Mouse (Mus musculus) limb, embryonic 12.5 days (tissue): Measurements from ENCODE around the gene Kcnmb2. TPM values are rescaled to one million over a fixed set of nuclear protein-coding genes. Genes with fewer than 3 reads are reported as not detected.

Source experiments
- ATAC-seq: fragments of 200-750 bp; cut with Nextera tagmentation; 2 replicates; pipeline ENCODE4 v1.8.0; 2017; ENCODE audit warnings: low read depth, moderate TSS enrichment; ENCODE audit not compliant: insufficient number of reproducible peaks, insufficient read depth, low FRiP score, low TSS enrichment
- H3K27ac ChIP-seq: fragments of 300-500 bp; sonication (generic); 2 replicates; pipeline ENCODE4 v1.5.1; 2016; ENCODE audit warnings: mild to moderate bottlenecking, moderate library complexity
- H3K27me3 ChIP-seq: fragments of 300-500 bp; sonication (generic); 2 replicates; pipeline ENCODE4 v1.6.1; 2016; ENCODE audit warnings: mild to moderate bottlenecking, moderate library complexity
- H3K36me3 ChIP-seq: fragments of 300-500 bp; sonication (generic); 2 replicates; pipeline ENCODE4 v1.6.1; 2016; ENCODE audit warnings: mild to moderate bottlenecking, moderate library complexity
- H3K4me1 ChIP-seq: fragments of 300-500 bp; sonication (generic); replicated peaks from 2 replicates; pipeline ENCODE4 v1.6.1; 2016
- H3K4me2 ChIP-seq: fragments of 300-500 bp; sonication (generic); 2 replicates; pipeline ENCODE4 v1.6.1; 2016; ENCODE audit warnings: mild to moderate bottlenecking, moderate library complexity
- H3K4me3 ChIP-seq: fragments of 300-500 bp; sonication (generic); replicated peaks from 2 replicates; pipeline ENCODE4 v1.5.1; 2016; ENCODE audit warnings: mild to moderate bottlenecking
- H3K9ac ChIP-seq: fragments of 300-500 bp; sonication (generic); replicated peaks from 2 replicates; pipeline ENCODE4 v1.6.1; 2016; ENCODE audit warnings: mild to moderate bottlenecking, moderate library complexity
- H3K9me3 ChIP-seq: fragments of 300-500 bp; sonication (generic); 2 replicates; pipeline ENCODE4 v1.6.1; 2016; ENCODE audit warnings: mild to moderate bottlenecking, moderate library complexity
- WGBS: fragments of 180-500 bp; shearing (Covaris S2); methylation state at CpG from one replicate; pipeline ENCODE4 v1.1.7; 2016; 5-methylcytosine and 5-hydroxymethylcytosine counted together
- polyA plus RNA-seq: library from polyadenylated mRNA; unstranded; fragments of >200 nt; fragmentation: Nextera tagmentation; extraction: Ambion mirVana; gene quantifications from 2 replicates; pipeline ENCODE4 v1.2.1, GENCODE M21; 2016

Kcnmb2 gene
- polyA plus RNA-seq, 1 experiment from 2014 or later, result 0.76 TPM

DNA sequence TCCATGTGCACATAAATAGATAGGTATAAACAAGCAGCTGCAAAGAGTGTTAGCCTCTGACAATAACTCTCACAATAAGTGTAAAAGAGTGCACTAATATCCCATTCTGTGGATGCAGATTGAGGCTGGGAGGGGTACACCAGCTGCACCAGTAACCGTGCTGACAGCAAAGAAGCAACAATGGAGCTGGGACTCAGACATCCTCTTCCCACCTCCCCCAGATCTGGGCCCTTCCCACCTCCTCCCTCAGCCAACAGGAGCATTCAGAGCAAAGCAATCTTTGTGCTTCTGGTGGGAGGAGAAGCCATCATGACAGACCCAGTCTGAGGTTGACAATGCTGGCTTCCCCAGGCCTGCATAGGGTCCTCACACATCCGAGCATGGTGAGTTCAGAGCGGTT is 242.3 kb downstream of the Kcnmb2 start:
- no peak for ATAC-seq
- Histone ChIP-seq H3K4me2 (no peak overlapping the region), H3K27ac (no peak overlapping the region), H3K36me3 (no peaks in the 10 kb centered on the region), H3K9me3 (no peaks in the 10 kb centered on the region), H3K9ac (no peak overlapping the region), H3K4me1 (no peaks in the 10 kb centered on the region), H3K4me3 (no peak overlapping the region), H3K27me3 (no peaks in the 10 kb centered on the region)
- WGBS, result 67% methylated on average over 3 of the region's 3 CpGs

DNA sequence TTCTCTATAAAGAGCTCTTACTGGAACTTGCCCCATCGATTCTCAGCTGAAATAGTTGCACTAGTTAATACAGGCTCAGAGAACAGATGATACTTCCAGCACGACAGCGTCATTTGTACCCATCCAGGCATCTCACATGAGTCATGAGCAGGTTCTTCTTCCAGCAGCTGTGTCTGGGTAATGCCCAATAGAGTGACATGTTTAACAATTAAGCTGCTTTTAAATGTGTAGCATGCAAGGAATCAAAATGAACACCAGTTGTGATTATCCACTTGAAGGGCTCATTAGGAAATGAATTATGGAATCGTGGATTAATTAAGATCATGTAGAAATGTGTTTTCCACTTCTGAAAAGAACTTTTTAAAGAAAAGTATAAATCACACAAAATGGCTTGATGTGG is 245.4 kb downstream of the Kcnmb2 start:
- 88% methylated on average over 4 of the region's 4 CpGs for WGBS

DNA sequence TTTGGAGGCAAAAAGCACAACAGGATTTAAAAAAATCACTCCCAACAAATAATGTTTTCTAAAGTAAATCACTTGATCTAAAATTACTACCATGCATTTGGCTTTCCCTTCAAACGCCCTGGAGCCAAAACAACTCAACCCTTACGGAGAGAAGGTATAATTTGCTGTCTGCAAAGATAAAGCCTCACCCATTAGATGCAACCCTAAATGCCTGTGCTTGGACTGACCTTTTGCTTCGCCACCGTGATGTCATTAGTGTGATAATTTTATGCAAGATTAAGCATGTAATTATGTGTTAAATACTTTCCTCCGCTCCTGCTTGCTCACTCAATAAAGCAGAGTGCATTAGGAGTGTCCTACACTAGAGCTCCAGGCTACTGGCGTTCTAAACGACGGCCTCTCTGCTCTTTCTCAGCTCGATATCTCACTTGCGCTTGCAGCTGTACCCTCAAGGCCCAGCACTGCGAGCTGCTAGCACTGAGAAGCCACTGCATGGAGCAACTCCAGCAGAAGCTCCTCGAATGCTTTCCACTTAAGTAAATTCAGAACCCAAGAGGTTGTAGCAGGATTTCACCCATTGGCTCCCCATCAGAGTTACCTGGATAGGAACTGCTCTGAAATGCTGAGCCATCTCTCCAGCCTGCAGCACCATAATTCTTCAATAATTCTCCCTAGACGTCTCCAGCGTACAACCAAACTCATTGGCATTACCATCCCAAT is 247.7 kb downstream of the Kcnmb2 start:
- Histone ChIP-seq H3K4me3 (no peak overlapping the region), H3K27me3 (no peaks in the 10 kb centered on the region), H3K9ac (no peak overlapping the region), H3K9me3 (no peaks in the 10 kb centered on the region), H3K4me1 (0 out of 2 replicates have a peak, but pooled peaks cover 4% of the 10 kb centered on the region), H3K36me3 (no peaks in the 10 kb centered on the region), H3K27ac (no peak overlapping the region), H3K4me2 (no peak overlapping the region)
- ATAC-seq, result no peak
- WGBS, result 65% methylated on average over 14 of the region's 14 CpGs

More for the DNA sequence above, 245.4 kb downstream of the Kcnmb2 start:
- Histone ChIP-seq H3K4me2 (no peak overlapping the region), H3K36me3 (no peaks in the 10 kb centered on the region), H3K4me3 (no peak overlapping the region), H3K4me1 (no peaks in the 10 kb centered on the region), H3K9ac (no peak overlapping the region), H3K27me3 (no peaks in the 10 kb centered on the region), H3K9me3 (no peaks in the 10 kb centered on the region), H3K27ac (no peak overlapping the region)
- no peak for ATAC-seq

DNA sequence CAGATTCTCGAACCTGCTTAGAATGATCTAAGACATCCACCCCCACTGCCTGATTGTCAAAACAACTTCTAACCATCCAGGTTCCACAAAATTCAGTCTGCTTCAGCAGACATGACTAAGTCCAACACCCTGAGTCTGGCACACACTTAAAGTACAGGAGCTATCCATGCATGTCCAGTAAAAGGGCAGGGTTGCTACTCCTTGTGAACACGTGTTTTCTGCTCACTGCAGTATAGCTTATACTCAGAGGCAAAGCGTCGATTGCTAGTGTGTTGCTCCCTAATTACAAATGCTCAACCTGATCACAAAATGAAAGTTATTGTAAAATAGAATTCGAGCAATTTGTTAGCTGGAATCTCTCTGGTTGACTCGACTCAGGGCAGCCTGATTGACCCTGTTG is 278.2 kb downstream of the Kcnmb2 start:
- Histone ChIP-seq H3K4me2 (no peak overlapping the region), H3K9ac (no peak overlapping the region)
- 64% methylated on average over 6 of the region's 6 CpGs for WGBS

GRCm38 (mm10) chr3:32185855-32186522 is 283.7 kb downstream of the Kcnmb2 start:
- 22% methylated on average over 2 of the region's 2 CpGs for WGBS
- Histone ChIP-seq H3K4me3 (no peak overlapping the region), H3K4me2 (no peak overlapping the region), H3K27me3 (no peaks in the 10 kb centered on the region), H3K9ac (no peak overlapping the region), H3K9me3 (no peaks in the 10 kb centered on the region), H3K36me3 (no peaks in the 10 kb centered on the region), H3K27ac (peak overlapping the region; percentile 9; the same call in 1 of the 2 replicates), H3K4me1 (0 out of 2 replicates have a peak, but pooled peaks cover 8% of the 10 kb centered on the region)
- peak; percentile 68; the same call in 1 of the 2 replicates for ATAC-seq

More for the DNA sequence above, 278.2 kb downstream of the Kcnmb2 start:
- H3K9me3 ChIP-seq, result no peaks in the 10 kb centered on the region
- no peak for ATAC-seq
- no peaks in the 10 kb centered on the region for H3K36me3 ChIP-seq
- no peaks in the 10 kb centered on the region for H3K27me3 ChIP-seq
- no peak overlapping the region for H3K27ac ChIP-seq
- no peak overlapping the region for H3K4me3 ChIP-seq
- no peaks in the 10 kb centered on the region for H3K4me1 ChIP-seq

DNA sequence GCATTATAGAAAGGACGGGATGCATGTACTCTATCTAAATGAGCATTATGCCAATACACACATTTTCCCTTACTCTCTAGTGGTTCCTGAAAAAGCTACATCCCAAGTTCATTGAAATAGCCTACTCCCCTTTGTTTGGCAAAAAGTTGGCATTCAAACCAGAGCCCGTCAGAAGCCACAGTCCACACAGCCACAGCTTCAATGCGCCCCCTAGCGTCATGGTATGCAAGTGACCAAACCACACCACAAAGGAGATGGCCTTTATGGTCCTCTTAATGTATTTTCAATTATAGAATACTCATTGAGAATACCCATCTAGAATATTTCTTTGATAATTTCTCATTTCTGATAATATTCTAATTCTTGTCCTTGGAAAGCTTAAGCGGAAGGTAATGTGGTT is 286.2 kb downstream of the Kcnmb2 start:
- Histone ChIP-seq H3K4me1 (0 out of 2 replicates have a peak, but pooled peaks cover 8% of the 10 kb centered on the region), H3K9me3 (no peaks in the 10 kb centered on the region), H3K36me3 (no peaks in the 10 kb centered on the region), H3K9ac (no peak overlapping the region), H3K4me3 (no peak overlapping the region), H3K4me2 (no peak overlapping the region), H3K27me3 (no peaks in the 10 kb centered on the region), H3K27ac (no peak overlapping the region)
- WGBS, result 39% methylated on average over 5 of the region's 5 CpGs
- ATAC-seq, result no peak

GRCm38 (mm10) chr3:32188955-32189354 is 286.6 kb downstream of the Kcnmb2 start:
- H3K4me3 ChIP-seq, result no peak overlapping the region
- H3K36me3 ChIP-seq, result no peaks in the 10 kb centered on the region
- H3K4me1 ChIP-seq, result 0 out of 2 replicates have a peak, but pooled peaks cover 8% of the 10 kb centered on the region
- no peaks in the 10 kb centered on the region for H3K9me3 ChIP-seq
- H3K4me2 ChIP-seq, result no peak overlapping the region
- H3K27me3 ChIP-seq, result no peaks in the 10 kb centered on the region
- H3K27ac ChIP-seq, result no peak overlapping the region
- no peak overlapping the region for H3K9ac ChIP-seq
- ATAC-seq, result no peak
- WGBS, result 87% methylated on average over 2 of the region's 2 CpGs

GRCm38 (mm10) chr3:32189956-32190355 is 287.6 kb downstream of the Kcnmb2 start:
- Histone ChIP-seq H3K27me3 (no peaks in the 10 kb centered on the region), H3K4me3 (no peak overlapping the region), H3K36me3 (no peaks in the 10 kb centered on the region), H3K4me1 (0 out of 2 replicates have a peak, but pooled peaks cover 8% of the 10 kb centered on the region), H3K9me3 (no peaks in the 10 kb centered on the region), H3K9ac (no peak overlapping the region), H3K27ac (no peak overlapping the region), H3K4me2 (no peak overlapping the region)
- 63% methylated on average over 5 of the region's 5 CpGs for WGBS
- no peak for ATAC-seq

GRCm38 (mm10) chr3:32194014-32194413 is 291.7 kb downstream of the Kcnmb2 start:
- WGBS, result 88% methylated on average over 5 of the region's 5 CpGs
- no peak overlapping the region for H3K9ac ChIP-seq
- H3K4me1 ChIP-seq, result no peaks in the 10 kb centered on the region
- no peak overlapping the region for H3K4me2 ChIP-seq
- no peaks in the 10 kb centered on the region for H3K36me3 ChIP-seq
- no peak overlapping the region for H3K27ac ChIP-seq
- no peak overlapping the region for H3K4me3 ChIP-seq
- ATAC-seq, result no peak
- no peaks in the 10 kb centered on the region for H3K27me3 ChIP-seq
- no peaks in the 10 kb centered on the region for H3K9me3 ChIP-seq

DNA sequence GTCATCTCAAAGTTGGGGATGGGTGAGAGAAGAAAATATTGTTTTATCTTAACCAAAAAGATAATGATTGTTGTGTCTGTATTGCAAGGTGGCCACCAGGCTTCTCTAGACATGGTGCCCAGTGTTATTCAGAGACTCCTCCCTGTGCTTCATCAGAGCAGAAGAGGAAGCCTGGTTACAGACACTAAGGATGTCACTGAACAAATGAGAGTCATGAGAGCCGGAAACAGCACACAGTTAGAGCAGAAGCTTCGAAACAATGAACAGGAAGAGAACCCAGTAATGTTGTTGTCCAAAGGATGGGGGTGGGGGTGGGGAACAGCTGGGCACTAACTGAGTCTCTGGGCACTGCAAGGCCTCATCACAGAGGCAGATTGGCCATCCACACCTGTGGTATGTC is 324.4 kb downstream of the Kcnmb2 start:
- ATAC-seq, result no peak
- WGBS, result 80% methylated on average over 2 of the region's 2 CpGs
- H3K27ac ChIP-seq, result no peak overlapping the region

GRCm38 (mm10) chr3:32236766-32237165 is 334.5 kb downstream of the Kcnmb2 start:
- Histone ChIP-seq H3K4me2 (no peak overlapping the region), H3K36me3 (no peaks in the 10 kb centered on the region), H3K27me3 (no peaks in the 10 kb centered on the region), H3K9ac (no peak overlapping the region), H3K4me1 (no peaks in the 10 kb centered on the region), H3K9me3 (no peaks in the 10 kb centered on the region), H3K27ac (no peak overlapping the region), H3K4me3 (no peak overlapping the region)
- no peak for ATAC-seq
- 77% methylated on average over 5 of the region's 5 CpGs for WGBS

More for the DNA sequence above, 324.4 kb downstream of the Kcnmb2 start:
- H3K4me2 ChIP-seq, result no peak overlapping the region
- no peak overlapping the region for H3K4me3 ChIP-seq
- no peaks in the 10 kb centered on the region for H3K4me1 ChIP-seq
- no peaks in the 10 kb centered on the region for H3K9me3 ChIP-seq
- H3K27me3 ChIP-seq, result no peaks in the 10 kb centered on the region
- no peaks in the 10 kb centered on the region for H3K36me3 ChIP-seq
- H3K9ac ChIP-seq, result no peak overlapping the region
